Mouse (Mus musculus): ENCODE measurements around the gene Ccr1.

Ccr1 gene

DNA sequence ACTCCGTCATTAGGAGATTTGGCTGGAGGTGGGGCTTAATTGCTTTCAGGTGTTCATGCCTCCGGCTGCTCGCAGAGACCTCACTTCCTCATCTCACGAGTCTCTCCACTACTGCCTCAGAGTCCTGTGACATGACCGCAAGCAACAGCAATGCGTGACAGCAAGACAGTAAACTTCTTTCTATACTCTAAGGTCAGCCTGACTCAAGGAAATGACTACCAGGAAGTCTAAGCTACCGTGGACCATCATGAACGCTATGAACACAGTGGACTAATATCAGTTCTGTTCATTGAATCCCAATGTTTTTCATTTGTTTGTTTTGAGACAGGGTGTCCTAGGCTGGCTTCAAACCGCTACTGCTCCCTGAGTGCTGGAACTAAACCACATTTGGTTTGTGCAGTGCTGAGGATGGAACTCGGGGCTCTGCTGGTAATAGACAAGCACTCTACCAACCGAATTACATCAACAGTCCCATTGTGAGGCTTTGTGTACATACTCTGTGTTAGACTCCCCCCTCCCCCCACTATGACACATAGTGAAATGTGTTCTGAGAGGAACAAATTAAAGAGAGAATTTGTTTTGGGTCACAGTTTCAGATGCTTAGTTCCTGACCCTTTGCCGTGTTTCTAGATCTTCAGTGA lies 40.3 kb downstream of the Ccr1 start:
- in situ Hi-C loops (cut with MboI, MseI), result loop anchor here (5.0 to 10.0 kb wide), 8 partner anchors 34 to 329 kb away; no protein-coding TSS in a partner anchor

DNA sequence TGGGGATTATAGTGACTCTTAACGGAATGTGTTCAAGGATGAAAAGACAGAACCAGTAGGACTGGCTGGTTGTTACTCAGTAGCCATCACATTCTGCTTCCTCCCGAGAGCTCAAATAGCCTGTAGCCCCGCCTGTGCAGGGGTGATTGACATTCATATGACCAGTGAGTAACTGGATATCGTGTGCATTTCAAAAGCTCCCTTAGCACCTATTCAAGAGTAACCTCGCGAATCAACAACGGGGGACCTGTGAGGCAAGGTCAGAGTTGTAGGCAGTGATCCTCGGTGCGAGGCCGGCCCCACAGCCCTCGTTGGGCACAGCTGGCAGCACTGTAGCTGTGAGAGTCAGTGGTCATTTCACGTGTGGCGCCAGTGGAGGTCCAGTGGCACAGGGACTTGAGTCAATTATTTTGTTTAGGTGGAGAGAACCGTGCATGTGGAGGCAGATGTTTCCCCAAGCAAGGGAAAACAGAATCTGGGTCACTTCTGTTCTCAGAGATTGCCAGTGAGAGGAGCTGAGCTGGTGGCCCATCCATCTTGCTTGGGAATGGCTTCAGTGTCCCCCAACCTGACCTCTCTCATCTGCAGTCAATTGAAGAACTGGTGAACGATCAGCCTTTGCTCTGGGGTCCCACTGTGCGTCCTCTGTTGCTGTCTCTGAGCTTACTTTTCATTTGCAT lies 41.1 kb downstream of the Ccr1 start:
- in situ Hi-C loops (cut with MboI, MseI), result loop anchor here (5.0 to 10.0 kb wide), 8 partner anchors 35 to 330 kb away; no protein-coding TSS in a partner anchor

DNA sequence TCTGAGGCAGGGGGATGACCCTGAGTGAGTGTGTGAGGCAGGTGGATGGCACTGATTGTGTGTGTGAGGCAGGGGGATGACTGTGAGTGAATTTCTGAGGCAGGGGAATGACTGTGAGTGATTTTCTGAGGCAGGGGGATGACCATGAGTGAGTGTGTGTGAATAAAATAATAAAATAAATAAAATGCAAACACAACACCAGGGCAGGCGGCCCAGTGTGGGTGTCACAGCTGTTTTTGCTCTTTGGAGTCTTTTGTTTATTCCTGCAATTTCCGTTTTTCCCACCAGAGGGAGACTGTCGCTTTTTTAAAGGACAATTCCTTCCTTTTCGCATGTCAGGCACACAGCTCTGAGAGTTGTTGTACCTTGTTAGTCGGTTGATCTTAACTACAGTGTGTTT lies 42.5 kb downstream of the Ccr1 start:
- in situ Hi-C loops (cut with MboI, MseI), result loop anchor here (5.0 to 10.0 kb wide), 8 partner anchors 36 to 331 kb away; no protein-coding TSS in a partner anchor

DNA sequence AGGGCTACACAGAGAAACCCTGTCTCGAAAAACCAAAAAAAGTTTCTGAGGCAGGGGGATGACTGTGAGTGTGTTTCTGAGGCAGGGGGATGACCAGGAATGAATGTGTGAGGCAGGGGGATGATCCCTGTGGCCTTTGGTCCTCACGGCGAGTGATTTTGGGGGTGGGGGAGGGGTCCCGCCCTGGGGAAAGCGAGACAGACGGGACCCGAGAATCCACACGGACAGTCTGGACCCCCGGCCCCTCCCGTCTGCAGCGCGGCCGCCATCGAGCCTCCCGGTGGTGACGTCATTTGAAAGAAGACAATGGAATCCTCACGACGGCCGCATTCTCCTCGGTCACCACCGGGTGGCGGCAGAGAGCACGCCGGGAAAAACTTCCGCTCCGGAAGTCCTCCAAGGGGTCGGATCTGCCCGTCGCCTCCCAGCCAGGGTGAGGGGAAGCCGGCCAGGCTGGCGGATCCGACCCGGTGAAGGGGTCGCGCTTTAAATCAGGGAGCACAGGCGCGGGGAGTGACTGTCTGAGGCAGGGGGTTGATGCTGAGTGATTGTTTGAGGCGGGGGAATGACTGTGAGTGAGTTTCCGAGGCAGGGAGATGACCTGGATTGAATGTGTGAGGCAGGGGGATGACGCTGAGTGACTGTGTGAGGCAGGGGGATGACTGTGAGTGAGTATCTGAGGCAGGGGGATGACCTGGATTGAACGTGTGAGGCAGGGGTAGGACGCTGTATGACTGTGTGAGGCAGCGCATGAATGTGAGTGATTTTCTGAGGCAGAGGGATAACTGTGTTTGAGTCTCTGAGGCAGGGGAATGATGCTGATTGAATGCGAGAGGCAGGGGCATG lies 43.2 kb downstream of the Ccr1 start:
- in situ Hi-C loops (cut with MboI, MseI), result loop anchor here (5.0 to 10.0 kb wide), 8 partner anchors 37 to 332 kb away; no protein-coding TSS in a partner anchor

DNA sequence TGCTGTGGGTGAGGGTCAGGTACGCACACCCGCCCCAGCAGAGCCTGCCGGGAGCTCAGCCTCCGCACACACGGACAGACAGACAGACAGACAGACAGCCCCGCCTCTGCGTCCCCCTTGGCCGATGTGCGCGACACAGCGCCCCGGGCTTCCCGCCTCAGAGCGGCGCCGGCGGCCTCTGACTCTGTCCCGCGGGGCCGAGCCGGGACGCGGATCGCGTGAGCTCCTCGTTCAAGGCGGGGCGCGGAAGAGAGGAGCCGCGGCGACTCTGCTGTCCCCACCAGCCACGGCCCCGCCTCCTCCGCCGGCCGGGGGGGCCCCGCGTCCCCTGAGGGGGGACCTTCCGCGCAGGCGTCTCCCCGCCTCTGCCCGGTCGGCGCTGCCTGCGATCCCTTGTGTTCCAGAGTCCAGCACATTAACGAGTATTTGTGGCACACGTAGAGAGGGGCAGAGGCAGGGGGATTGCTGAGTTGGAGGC lies 43.9 kb downstream of the Ccr1 start:
- in situ Hi-C loops (cut with MboI, MseI), result loop anchor here (5.0 to 10.0 kb wide), 10 partner anchors 38 to 333 kb away; partner anchors contain the start of gene Fyco1 (in 1 of the 2)

DNA sequence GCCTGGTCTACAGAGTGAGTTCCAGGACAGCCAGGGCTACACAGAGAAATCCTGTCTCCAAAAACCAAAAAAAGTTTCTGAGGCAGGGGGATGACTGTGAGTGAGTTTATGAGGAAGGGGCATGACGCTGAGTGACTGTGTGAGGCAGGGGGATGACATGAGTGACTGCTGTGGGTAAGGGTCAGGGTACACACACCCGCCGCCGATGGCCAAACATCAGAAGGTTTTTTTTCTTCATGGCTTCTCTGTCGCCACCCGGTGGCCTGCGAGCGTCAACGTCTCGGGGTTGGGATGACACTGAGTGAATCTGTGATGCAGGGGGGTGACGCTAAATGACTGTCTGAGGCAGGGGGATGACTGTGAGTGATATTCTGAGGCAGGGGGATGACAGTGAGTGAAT lies 44.5 kb downstream of the Ccr1 start:
- in situ Hi-C loops (cut with MboI, MseI), result loop anchor here in 1 of 2 experiments (5.0 to 10.0 kb wide), 4 partner anchors 72 to 259 kb away; partner anchors contain the start of gene Fyco1

DNA sequence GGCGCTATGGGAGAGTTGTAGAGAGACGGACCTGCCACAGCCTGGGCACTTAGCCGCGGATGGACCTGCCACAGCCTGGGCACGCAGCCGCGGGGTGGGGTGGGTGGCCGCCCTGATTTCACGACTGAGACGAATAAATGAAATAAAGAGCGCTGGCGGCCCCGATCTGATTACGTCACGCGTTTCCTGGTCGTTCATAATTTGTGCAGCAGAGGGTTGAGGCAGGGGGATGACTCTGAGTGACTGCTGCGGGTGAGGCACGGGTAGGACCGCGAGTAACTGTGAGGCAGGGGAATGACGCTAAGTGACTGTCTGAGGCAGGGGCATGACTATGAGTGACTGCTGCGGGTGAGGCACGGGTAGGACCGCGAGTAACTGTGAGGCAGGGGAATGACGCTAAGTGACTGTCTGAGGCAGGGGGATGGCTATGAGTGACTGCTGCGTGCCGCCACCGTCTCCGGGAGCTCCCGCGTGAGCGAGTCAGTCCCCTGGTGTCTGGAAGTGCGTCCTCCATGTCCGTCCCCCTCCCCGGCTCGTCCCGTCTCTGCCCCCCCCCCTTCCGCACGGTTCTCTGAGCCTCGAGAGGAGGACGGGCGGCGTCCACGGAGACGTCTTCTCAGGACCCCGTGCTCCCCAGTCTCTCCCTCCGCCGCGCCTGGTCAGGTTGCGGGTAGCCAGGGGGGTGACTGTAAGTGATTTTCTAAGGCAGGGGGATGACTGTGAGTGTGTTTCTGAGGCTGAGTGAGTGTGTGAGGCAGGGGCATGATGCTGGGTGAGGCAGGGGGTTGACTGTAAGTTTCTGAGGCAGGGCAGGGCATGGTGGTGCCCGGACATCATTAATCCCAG lies 45.1 kb downstream of the Ccr1 start:
- in situ Hi-C loops (cut with MboI, MseI), result loop anchor here in 1 of 2 experiments (5.0 to 10.0 kb wide), 4 partner anchors 71 to 259 kb away; partner anchors contain the start of gene Fyco1

All from T-helper 17 cell (primary cell).